Mouse (Mus musculus) forebrain, postnatal 0 days (tissue): ENCODE measurements around the gene Fam222b. TPM values are rescaled to one million over a fixed set of nuclear protein-coding genes. Genes with fewer than 3 reads are reported as not detected.
A peak's percentile ranks its signal among the peaks of the same experiment; 100 is the strongest.

Experiments used
- ATAC-seq: fragments of 200-750 bp; cut with Nextera tagmentation; 2 replicates; pipeline ENCODE4 v1.8.0; 2017; ENCODE audit warnings: mild to moderate bottlenecking, moderate library complexity
- DNase-seq: peaks from one replicate; pipeline ENCODE4 v3.0.0-alpha.2; 2015
- H3K27ac ChIP-seq: fragments of 300-500 bp; sonication (generic); 2 replicates; pipeline ENCODE4 v1.5.1; 2014; ENCODE audit warnings: low read depth, mild to moderate bottlenecking, antibody characterized with exemption, low read length, moderate library complexity, mixed read lengths
- H3K27me3 ChIP-seq: fragments of 300-500 bp; sonication (generic); 2 replicates; pipeline ENCODE4 v1.6.1; 2014; ENCODE audit warnings: mild to moderate bottlenecking, low read length, mixed read lengths; ENCODE audit not compliant: insufficient read depth
- H3K36me3 ChIP-seq: fragments of 300-500 bp; sonication (generic); 2 replicates; pipeline ENCODE4 v1.6.1; 2014; ENCODE audit warnings: mild to moderate bottlenecking, moderate library complexity; ENCODE audit not compliant: insufficient read depth
- H3K4me1 ChIP-seq: fragments of 300-500 bp; sonication (generic); 2 replicates; pipeline ENCODE4 v1.6.1; 2014; ENCODE audit warnings: antibody characterized with exemption; ENCODE audit not compliant: insufficient read depth
- H3K4me2 ChIP-seq: fragments of 300-500 bp; sonication (generic); 2 replicates; pipeline ENCODE4 v1.6.1; 2014; ENCODE audit warnings: low read depth, mild to moderate bottlenecking, moderate library complexity
- H3K4me3 ChIP-seq: fragments of 300-500 bp; sonication (generic); 2 replicates; pipeline ENCODE4 v1.5.1; 2014; ENCODE audit warnings: low read depth, low read length, mixed read lengths
- H3K9ac ChIP-seq: fragments of 300-500 bp; sonication (generic); 2 replicates; pipeline ENCODE4 v1.6.1; 2014; ENCODE audit warnings: mild to moderate bottlenecking
- H3K9me3 ChIP-seq: fragments of 300-500 bp; sonication (generic); 2 replicates; pipeline ENCODE4 v1.6.1; 2016; ENCODE audit warnings: low read length
- CTCF ChIP-seq: sonication (generic); IDR thresholded peaks from 2 replicates; pipeline ENCODE4 v1.5.1; 2016; ENCODE audit warnings: antibody characterized with exemption, control low read depth, low read depth
- WGBS: fragments of 180-500 bp; shearing (Covaris S2); extraction: QIAGEN DNeasy Blood & Tissue Kit; methylation state at CpG from one replicate; pipeline ENCODE4 v1.1.7; 2014; 5-methylcytosine and 5-hydroxymethylcytosine counted together
- polyA plus RNA-seq: library from polyadenylated mRNA; unstranded; fragments of >200 nt; fragmentation: Nextera tagmentation; extraction: Ambion mirVana; gene quantifications from 2 replicates; pipeline ENCODE4 v1.2.1, GENCODE M21; 2015
- total RNA-seq: library from RNA; depleted of rRNA; stranded (reverse); fragments of >200 nt; gene quantifications from 2 replicates; pipeline ENCODE4 v1.2.3, GENCODE M21; 2014

The Fam222b gene
- total and polyA plus RNA-seq, 2 experiments from 2014 or later = 24.0 to 24.6 TPM

- peak; percentile 59 for TF ChIP-seq CTCF
- no peak overlapping the region for H3K4me3 ChIP-seq
These were observed 56.7 kb downstream of the Fam222b start for GRCm38 (mm10) chr11:78151161-78151560.

GRCm38 (mm10) chr11:78152299-78153231, 58.1 kb downstream of the Fam222b start:
- peak; percentile 85 for DNase-seq
- Histone ChIP-seq H3K4me2 (no peak overlapping the region), H3K27ac (peak overlapping the region; percentile 81), H3K9ac (0 out of 2 replicates have a peak overlapping the region, but pooled peaks have one; percentile 10), H3K27me3 (no peaks in the 10 kb centered on the region), H3K9me3 (no peaks in the 10 kb centered on the region), H3K4me3 (no peak overlapping the region), H3K36me3 (peaks cover 63% of the 10 kb centered on the region), H3K4me1 (no peaks in the 10 kb centered on the region)
- no peak for TF ChIP-seq CTCF
- peak; percentile 85 for ATAC-seq
- WGBS = 25% methylated on average over 9 of the region's 9 CpGs

More at GRCm38 (mm10) chr11:78151161-78151560, 56.7 kb downstream of the Fam222b start:
- 36% methylated on average over 1 of the region's 1 CpGs for WGBS
- Histone ChIP-seq H3K9ac (no peak overlapping the region), H3K36me3 (peaks cover 63% of the 10 kb centered on the region), H3K27ac (no peak overlapping the region), H3K4me2 (no peak overlapping the region), H3K4me1 (no peaks in the 10 kb centered on the region), H3K9me3 (no peaks in the 10 kb centered on the region), H3K27me3 (no peaks in the 10 kb centered on the region)
- peak; percentile 41 for DNase-seq
- no peak for ATAC-seq

- no peaks in the 10 kb centered on the region for H3K27me3 ChIP-seq
- H3K4me1 ChIP-seq = no peaks in the 10 kb centered on the region
- H3K9me3 ChIP-seq = no peaks in the 10 kb centered on the region
- 56% methylated on average over 13 of the region's 13 CpGs for WGBS
- no peak for ATAC-seq
- peak overlapping the region; percentile 81 for H3K27ac ChIP-seq
- no peak overlapping the region for H3K4me2 ChIP-seq
- peaks cover 65% of the 10 kb centered on the region for H3K36me3 ChIP-seq
- TF ChIP-seq CTCF = no peak
- H3K4me3 ChIP-seq = no peak overlapping the region
- H3K9ac ChIP-seq = no peak overlapping the region
- DNase-seq = no peak
These were observed 59.3 kb downstream of the Fam222b start for GRCm38 (mm10) chr11:78153778-78154177.

GRCm38 (mm10) chr11:78155674-78156073, 61.2 kb downstream of the Fam222b start:
- Histone ChIP-seq H3K9me3 (no peaks in the 10 kb centered on the region), H3K4me2 (no peak overlapping the region), H3K9ac (no peak overlapping the region), H3K27ac (no peak overlapping the region), H3K4me3 (no peak overlapping the region), H3K4me1 (no peaks in the 10 kb centered on the region), H3K36me3 (peaks cover 75% of the 10 kb centered on the region), H3K27me3 (no peaks in the 10 kb centered on the region)
- DNase-seq (no peak), ATAC-seq (no peak)
- 66% methylated on average over 5 of the region's 5 CpGs for WGBS
- no peak for TF ChIP-seq CTCF

GRCm38 (mm10) chr11:78156156-78156699, 61.8 kb downstream of the Fam222b start:
- ATAC-seq (no peak), DNase-seq (no peak)
- H3K4me1 ChIP-seq = no peaks in the 10 kb centered on the region
- H3K27me3 ChIP-seq = no peaks in the 10 kb centered on the region
- H3K9me3 ChIP-seq = no peaks in the 10 kb centered on the region
- no peak for TF ChIP-seq CTCF
- H3K4me2 ChIP-seq = no peak overlapping the region
- no peak overlapping the region for H3K9ac ChIP-seq
- peaks cover 78% of the 10 kb centered on the region for H3K36me3 ChIP-seq
- no peak overlapping the region for H3K27ac ChIP-seq
- WGBS = 64% methylated on average over 6 of the region's 6 CpGs
- no peak overlapping the region for H3K4me3 ChIP-seq

- H3K4me1 ChIP-seq = peaks cover 7% of the 10 kb centered on the region
- TF ChIP-seq CTCF = peak; percentile 99
- WGBS = 20% methylated on average over 2 of the region's 2 CpGs
- H3K27me3 ChIP-seq = no peaks in the 10 kb centered on the region
- no peaks in the 10 kb centered on the region for H3K9me3 ChIP-seq
- no peak overlapping the region for H3K9ac ChIP-seq
- no peak overlapping the region for H3K4me3 ChIP-seq
- DNase-seq (peak; percentile 89), ATAC-seq (peak; percentile 69)
- no peak overlapping the region for H3K4me2 ChIP-seq
- peaks cover 71% of the 10 kb centered on the region for H3K36me3 ChIP-seq
- H3K27ac ChIP-seq = no peak overlapping the region
These were observed 64.6 kb downstream of the Fam222b start for GRCm38 (mm10) chr11:78159096-78159495.

- 83% methylated on average over 7 of the region's 7 CpGs for WGBS
These were observed 65.1 kb downstream of the Fam222b start for GRCm38 (mm10) chr11:78159557-78159956.

More at GRCm38 (mm10) chr11:78159557-78159956, 65.1 kb downstream of the Fam222b start:
- no peaks in the 10 kb centered on the region for H3K27me3 ChIP-seq
- no peak overlapping the region for H3K4me3 ChIP-seq
- no peak overlapping the region for H3K27ac ChIP-seq
- no peak for DNase-seq
- peaks cover 7% of the 10 kb centered on the region for H3K4me1 ChIP-seq
- no peaks in the 10 kb centered on the region for H3K9me3 ChIP-seq
- no peak for ATAC-seq
- no peak for TF ChIP-seq CTCF
- H3K9ac ChIP-seq = no peak overlapping the region
- H3K36me3 ChIP-seq = peaks cover 66% of the 10 kb centered on the region
- H3K4me2 ChIP-seq = no peak overlapping the region
